Mouse (Mus musculus) small intestine, adult 2 months (tissue): Measurements from ENCODE around the gene Gpr180.

Experiments used
- CTCF ChIP-seq: fragments of 200-500 bp; IDR thresholded peaks from 2 replicates; pipeline ENCODE4 v1.5.1; 2012; ENCODE audit warnings: low read depth, mild to moderate bottlenecking, control low read depth, inconsistent platforms, low read length, moderate library complexity, mixed read lengths; ENCODE audit not compliant: insufficient replicate concordance, insufficient read length; ENCODE audit errors: extremely low read depth
- POLR2A ChIP-seq: fragments of 200-500 bp; IDR thresholded peaks from 2 replicates; pipeline ENCODE4 v1.6.1; 2012; ENCODE audit warnings: low read depth, mild to moderate bottlenecking, control low read depth, inconsistent platforms, low read length, moderate library complexity

- TF ChIP-seq POLR2A (no peak), CTCF (no peak)
These were observed 60.1 kb downstream of the Gpr180 start for GRCm38 (mm10) chr14:118197063-118197462.
